Mouse (Mus musculus) CH12.LX (cell line): ENCODE results near the gene Tmem233. TPM values are rescaled to one million over a fixed set of nuclear protein-coding genes. Genes with fewer than 3 reads are reported as not detected.

ENCODE experiments used
- DNase-seq: peaks from one replicate; pipeline ENCODE4 v3.0.0-alpha.2; 2013; ENCODE audit errors: extremely low read depth
- H3K27ac ChIP-seq: 2 replicates; pipeline ENCODE4 v1.5.1; 2012; ENCODE audit warnings: low read depth, mild to moderate bottlenecking, control low read depth, moderate library complexity; ENCODE audit not compliant: insufficient read depth
- H3K27me3 ChIP-seq: replicated peaks from 2 replicates; pipeline ENCODE3; 2012; ENCODE audit warnings: inconsistent platforms
- H3K36me3 ChIP-seq, 2 experiments: replicated peaks in 1 of 2; 2 replicates each; pipeline versions ENCODE3 to v1.6.1; 2012; ENCODE audit warnings: inconsistent platforms in 1 of 2, low read length in 1 of 2, mild to moderate bottlenecking in 1 of 2, mixed read lengths in 1 of 2, moderate library complexity in 1 of 2; ENCODE audit not compliant: control insufficient read depth in 1 of 2, insufficient read depth in 1 of 2
- H3K4me1 ChIP-seq, 2 experiments: 2 replicates each; pipeline ENCODE4 v1.6.1; 2012; ENCODE audit warnings: inconsistent platforms in 1 of 2, moderate library complexity in 1 of 2; ENCODE audit not compliant: insufficient read depth in 2 of 2, control insufficient read depth in 1 of 2
- H3K4me2 ChIP-seq: 2 replicates; pipeline ENCODE4 v1.6.1; 2012; ENCODE audit warnings: low read depth, mild to moderate bottlenecking, control low read depth; ENCODE audit not compliant: poor library complexity, insufficient read depth, severe bottlenecking
- H3K4me3 ChIP-seq, 3 experiments: fragments of 150-350 bp in 1 of 3; sonication (generic) in 1 of 3; replicated peaks in 1 of 3; 2 replicates each; pipeline versions ENCODE3 to v1.5.1; 2011 to 2012; ENCODE audit warnings: low read depth in 2 of 3, low read length in 2 of 3, mild to moderate bottlenecking in 2 of 3, moderate library complexity in 2 of 3, control low read depth in 1 of 3, improper control_type of control experiment in 1 of 3, inconsistent platforms in 1 of 3, mixed read lengths in 1 of 3; ENCODE audit not compliant: poor library complexity in 1 of 3
- H3K79me2 ChIP-seq: replicated peaks from 2 replicates; pipeline ENCODE4 v1.6.1; 2012; ENCODE audit warnings: mild to moderate bottlenecking, moderate library complexity; ENCODE audit not compliant: control insufficient read depth, poor library complexity, insufficient read depth, severe bottlenecking; ENCODE audit errors: extremely low read depth
- H3K9ac ChIP-seq: 2 replicates; pipeline ENCODE4 v1.6.1; 2012; ENCODE audit warnings: low read depth, mild to moderate bottlenecking, control low read depth, moderate library complexity; ENCODE audit not compliant: insufficient read depth
- H3K9me3 ChIP-seq: replicated peaks from 2 replicates; pipeline ENCODE3; 2012; ENCODE audit warnings: low read length, inconsistent platforms, mixed read lengths
- CHD2 ChIP-seq: IDR thresholded peaks from 2 replicates; pipeline ENCODE4 v1.6.1; 2011; ENCODE audit warnings: low read length, improper control_type of control experiment
- E2F4 ChIP-seq: IDR thresholded peaks from 2 replicates; pipeline ENCODE4 v1.6.1; 2011; ENCODE audit warnings: low read depth, low read length, improper control_type of control experiment; ENCODE audit not compliant: insufficient replicate concordance
- EP300 ChIP-seq: IDR thresholded peaks from 2 replicates; pipeline ENCODE4 v1.6.1; 2011; ENCODE audit warnings: low read length, improper control_type of control experiment
- JUND ChIP-seq: conservative IDR thresholded peaks from 2 replicates; pipeline ENCODE4 v1.6.1; 2011; ENCODE audit warnings: low read depth, low read length, improper control_type of control experiment
- KAT2A ChIP-seq: IDR thresholded peaks from 2 replicates; pipeline ENCODE4 v1.6.1; 2012; ENCODE audit warnings: low read length, improper control_type of control experiment, inconsistent platforms; ENCODE audit not compliant: insufficient replicate concordance
- MAFK ChIP-seq: IDR thresholded peaks from 2 replicates; pipeline ENCODE4 v1.6.1; 2011; ENCODE audit warnings: low read length, improper control_type of control experiment; ENCODE audit not compliant: insufficient replicate concordance
- MAX ChIP-seq: IDR thresholded peaks from 2 replicates; pipeline ENCODE4 v1.6.1; 2011; ENCODE audit warnings: low read length, improper control_type of control experiment
- MAZ ChIP-seq: IDR thresholded peaks from 2 replicates; pipeline ENCODE4 v1.6.1; 2012; ENCODE audit warnings: low read depth, mild to moderate bottlenecking, inconsistent platforms, low read length, improper control_type of control experiment, moderate library complexity
- RAD21 ChIP-seq: IDR thresholded peaks from 2 replicates; pipeline ENCODE4 v1.6.1; 2011; ENCODE audit warnings: low read depth, mild to moderate bottlenecking, low read length, improper control_type of control experiment, moderate library complexity
- UBTF ChIP-seq: IDR thresholded peaks from 2 replicates; pipeline ENCODE4 v1.6.1; 2012; ENCODE audit warnings: low read depth, mild to moderate bottlenecking, inconsistent platforms, low read length, improper control_type of control experiment, moderate library complexity
- USF1 ChIP-seq: IDR thresholded peaks from 2 replicates; pipeline ENCODE4 v1.6.1; 2014; ENCODE audit warnings: low read depth, mild to moderate bottlenecking, inconsistent platforms, low read length, improper control_type of control experiment
- ZC3H11A ChIP-seq: IDR thresholded peaks from 2 replicates; pipeline ENCODE4 v1.6.1; 2012; ENCODE audit warnings: low read depth, mild to moderate bottlenecking, inconsistent platforms, low read length, improper control_type of control experiment
- ZKSCAN1 ChIP-seq: IDR thresholded peaks from 2 replicates; pipeline ENCODE4 v1.6.1; 2012; ENCODE audit warnings: low read depth, inconsistent platforms, low read length, improper control_type of control experiment, borderline replicate concordance
- dilution Hi-C: fragments of 300-500 bp; cut with MboI; formaldehyde crosslinking; loops from 2 replicates; pipeline ENCODE4 v1.14.3; 2020; ENCODE audit warnings: low sequenced_read_pairs; ENCODE audit not compliant: extremely low pct_unique_long_range_greater_than_20kb, extremely low pct_ligation_motif_present
- in situ Hi-C: fragments of 300-500 bp; cut with MboI; formaldehyde crosslinking; loops from 3 replicates; pipeline ENCODE4 v1.14.3; 2019; ENCODE audit warnings: low sequenced_read_pairs, low pct_ligation_motif_present, low pct_unique_long_range_greater_than_20kb, mixed read lengths
- polyA plus RNA-seq: library from polyadenylated mRNA; unstranded; fragments of >175 nt; gene quantifications from 2 replicates; pipeline ENCODE4 v1.2.1, GENCODE M21; 2012; ENCODE audit warnings: low read depth; ENCODE audit not compliant: insufficient read length
- total RNA-seq, 2 experiments: library from RNA; depleted of rRNA; stranded (reverse); fragments of 300-350 nt in 1 of 2; fragments of >200 nt in 1 of 2; gene quantifications; 2 replicates each; pipeline ENCODE4 v1.2.3; 2012 to 2014

The Tmem233 gene
- total and polyA plus RNA-seq, 3 experiments, result not detected

DNA sequence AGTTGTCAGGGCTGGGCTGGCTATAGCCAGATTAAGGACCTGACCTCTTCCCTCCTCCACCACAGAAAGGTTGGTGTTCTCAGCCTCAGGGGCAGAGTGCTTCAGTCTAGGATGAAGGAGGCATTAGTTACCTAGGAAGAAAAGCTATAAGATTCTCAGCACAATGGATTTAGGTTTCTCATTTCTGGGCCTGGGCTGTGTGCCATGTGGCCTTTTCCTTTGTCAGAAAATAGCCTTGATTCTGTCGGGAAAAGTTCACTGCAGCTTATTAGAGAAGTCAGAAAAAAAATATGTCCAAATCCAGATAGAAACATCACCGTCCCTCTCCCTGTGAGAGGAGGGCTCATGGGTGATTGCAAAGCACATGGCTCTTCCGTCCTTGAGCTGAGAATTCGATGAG, 33.2 kb downstream of the Tmem233 start:
- H3K4me2 ChIP-seq, result no peak overlapping the region
- no peak for DNase-seq
- H3K4me3 ChIP-seq, result no peak overlapping the region
- H3K9me3 ChIP-seq, result peaks cover 65% of the 10 kb centered on the region
- no peak overlapping the region for H3K27ac ChIP-seq
- H3K27me3 ChIP-seq, result no peaks in the 10 kb centered on the region
- TF ChIP-seq CHD2 (no peak), JUND (no peak), ZC3H11A (no peak), E2F4 (no peak)
- dilution Hi-C loops (no loop called here), in situ Hi-C loops (no loop called here)
- H3K9ac ChIP-seq, result no peak overlapping the region
- no peaks in the 10 kb centered on the region for H3K79me2 ChIP-seq
- no peaks in the 10 kb centered on the region for H3K4me1 ChIP-seq
- no peaks in the 10 kb centered on the region for H3K36me3 ChIP-seq

- in situ Hi-C loops, result no loop called here
- no peaks in the 10 kb centered on the region for H3K4me1 ChIP-seq
- no peak for TF ChIP-seq UBTF
These were observed 34.7 kb downstream of the Tmem233 start for GRCm38 (mm10) chr5:116048321-116048720.

GRCm38 (mm10) chr5:116046246-116046645, 36.8 kb downstream of the Tmem233 start:
- Histone ChIP-seq H3K79me2 (no peaks in the 10 kb centered on the region), H3K9me3 (peaks cover 40% of the 10 kb centered on the region), H3K4me1 (no peaks in the 10 kb centered on the region), H3K4me2 (no peak overlapping the region), H3K27me3 (peaks cover 2% of the 10 kb centered on the region), H3K27ac (no peak overlapping the region), H3K9ac (no peak overlapping the region), H3K4me3 (no peak overlapping the region), H3K36me3 (no peaks in the 10 kb centered on the region)
- no peak for DNase-seq
- no peak for TF ChIP-seq ZKSCAN1
- no peak for TF ChIP-seq MAFK
- TF ChIP-seq EP300, result no peak
- TF ChIP-seq USF1, result no peak
- no peak for TF ChIP-seq CHD2
- no peak for TF ChIP-seq MAX
- TF ChIP-seq MAZ, result no peak
- no peak for TF ChIP-seq RAD21
- TF ChIP-seq KAT2A, result no peak
- in situ Hi-C loops (no loop called here), dilution Hi-C loops (no loop called here)

More at GRCm38 (mm10) chr5:116048321-116048720, 34.7 kb downstream of the Tmem233 start:
- Histone ChIP-seq H3K4me2 (no peak overlapping the region), H3K27ac (no peak overlapping the region), H3K79me2 (no peaks in the 10 kb centered on the region), H3K36me3 (no peaks in the 10 kb centered on the region), H3K4me3 (no peak overlapping the region), H3K9me3 (peaks cover 55% of the 10 kb centered on the region), H3K9ac (no peak overlapping the region), H3K27me3 (no peaks in the 10 kb centered on the region)
- dilution Hi-C loops, result no loop called here
- no peak for DNase-seq
